Mouse (Mus musculus): ENCODE measurements around the gene Wdr35.

DNA sequence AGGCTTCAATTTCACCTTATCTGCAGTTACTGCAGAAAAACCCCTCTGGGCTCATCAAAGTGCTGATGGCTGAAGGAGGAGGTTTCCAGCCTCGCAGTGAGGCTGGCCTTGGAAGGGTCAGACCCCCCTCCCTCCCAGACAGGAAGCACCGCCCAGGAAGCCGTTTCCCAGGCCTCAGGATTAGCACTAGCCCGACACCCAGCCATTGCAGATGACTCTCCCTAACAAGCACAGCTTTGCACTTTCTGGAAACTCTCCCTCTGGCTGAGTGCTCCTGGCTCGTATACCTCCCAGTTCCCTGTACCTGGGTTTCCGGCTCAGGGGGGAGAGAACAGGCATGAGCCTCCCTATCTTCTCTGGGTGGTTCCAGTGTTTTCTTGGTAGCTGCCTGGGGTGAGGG lies 77.1 kb downstream of the Wdr35 start:
- no peak for TF ChIP-seq CTCF (IDR thresholded peaks at IDR 0.05; ENCODE audit: low read depth)
- no peak for TF ChIP-seq EP300 (IDR thresholded peaks at IDR 0.05; ENCODE audit: low read depth)
